Mouse (Mus musculus): ENCODE results near the gene Olfr705.
"Not testable (repeated sequence)": the region's sequence is repeated elsewhere in the genome, so short reads cannot be mapped to it uniquely, and the experiment has no call there.

The Olfr705 gene

DNA sequence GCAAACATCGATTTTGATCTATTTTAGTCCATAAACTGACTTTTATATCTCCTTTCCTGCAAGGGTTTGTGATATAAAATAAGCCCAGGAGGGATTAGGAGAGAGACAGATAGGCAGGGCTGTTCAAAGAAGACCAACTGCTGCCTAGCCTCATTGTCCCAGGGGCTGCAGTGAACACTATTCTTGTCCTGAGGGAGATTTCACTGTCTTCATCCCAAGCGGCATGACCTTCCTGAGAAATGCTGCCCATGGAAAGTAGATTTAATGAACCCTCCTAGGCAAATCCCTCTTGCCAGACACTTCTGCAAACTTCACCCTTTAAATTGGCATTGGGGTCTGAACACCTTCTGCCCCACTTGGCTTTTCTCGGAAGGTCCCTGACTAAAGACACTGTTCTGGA is at the start of gene Olfr705:
Gene Olfr705, minus strand, starts transcription at position 101 of the 400 bp plus-strand sequence.
- no peak for DNase-seq (ENCODE audit: low read depth)

DNA sequence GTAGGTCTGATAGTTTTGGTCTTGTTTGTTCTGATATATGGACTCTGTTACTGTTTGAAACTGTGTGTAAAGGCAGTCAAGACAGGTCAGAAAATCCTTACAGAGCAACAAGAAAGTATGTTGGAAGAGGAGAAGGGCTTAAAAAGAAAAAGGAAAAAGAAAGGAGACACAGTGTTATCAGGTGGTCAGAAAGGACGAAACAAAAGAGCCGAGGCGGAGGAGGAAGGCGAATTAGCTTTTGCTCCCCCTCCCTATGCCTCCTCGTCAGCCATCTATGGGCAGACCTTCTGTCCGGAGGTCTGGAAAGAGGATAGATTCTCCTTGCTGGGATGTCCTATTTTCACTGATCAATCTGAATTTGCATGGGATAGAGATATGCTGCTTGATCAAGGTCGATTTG is 44.3 kb upstream of the Olfr705 start:
- DNase-seq (ENCODE audit: low read depth) = not testable (repeated sequence)

DNA sequence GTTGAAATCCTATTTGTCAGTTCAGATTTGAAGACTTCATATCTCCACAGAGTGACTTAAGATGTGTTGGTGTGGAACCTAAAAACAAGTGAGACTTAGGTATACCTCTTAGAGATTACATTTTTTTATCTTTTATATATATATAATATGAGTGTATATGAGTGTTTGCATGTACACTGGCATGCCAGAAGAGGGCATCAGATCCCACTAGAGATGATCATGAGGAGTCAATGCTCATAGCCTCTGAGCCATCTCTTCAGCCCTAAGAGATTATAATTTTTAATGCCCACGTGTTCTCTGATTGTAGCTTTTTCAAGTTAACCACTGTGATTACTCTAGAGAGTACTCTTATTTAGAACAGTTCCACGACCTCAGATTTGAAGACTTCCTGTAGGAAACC is 31.0 kb upstream of the Olfr705 start, which contains the start of gene Olfr1532-ps1:
Gene Olfr1532-ps1, plus strand, starts transcription at position 326 of the 400 bp plus-strand sequence.
- no peak for DNase-seq (ENCODE audit: low read depth)

DNA sequence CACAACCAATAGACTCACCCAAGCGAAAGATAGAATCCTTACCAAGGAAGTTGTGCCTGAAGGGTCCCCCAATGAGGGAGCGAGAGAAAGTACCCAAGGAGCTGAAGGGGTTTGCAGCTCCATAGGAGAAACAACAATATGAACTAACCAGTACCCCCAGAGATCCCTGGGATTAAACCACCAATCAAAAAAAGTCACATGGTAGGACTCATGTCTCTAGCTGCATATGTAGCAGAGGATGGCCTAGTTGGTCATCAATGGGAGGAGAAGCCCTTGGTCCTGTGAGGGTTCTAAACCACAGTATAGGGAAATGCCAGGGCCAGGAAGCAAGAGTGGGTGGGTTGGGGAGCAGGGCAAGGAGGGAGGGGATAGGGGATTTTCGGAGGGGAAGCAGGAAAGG is 24.4 kb upstream of the Olfr705 start, which contains the start of gene Olfr707:
Gene Olfr707, minus strand, starts transcription at position 101 of the 400 bp plus-strand sequence.
- not testable (repeated sequence) for DNase-seq (ENCODE audit: low read depth)

DNA sequence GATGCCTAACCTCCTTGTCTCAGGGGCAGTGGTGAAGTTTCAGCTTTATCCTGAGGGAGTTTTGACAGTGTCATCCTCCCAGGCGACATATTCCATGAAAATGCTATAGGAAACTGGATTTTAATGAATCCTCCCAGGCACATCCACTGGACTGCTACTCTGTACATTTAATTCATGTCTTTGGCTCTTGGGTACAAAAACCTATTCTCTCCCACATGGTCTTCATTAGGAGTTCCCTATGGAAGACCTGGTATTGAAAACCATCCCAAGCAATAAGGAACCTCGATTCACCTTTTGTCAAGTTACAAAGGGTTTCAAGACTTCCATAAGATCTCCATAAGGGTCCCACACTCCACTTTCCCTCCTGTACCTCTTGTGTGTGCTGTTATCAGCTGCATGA is 11.4 kb upstream of the Olfr705 start, which contains the start of gene Olfr706:
Gene Olfr706, minus strand, starts transcription at position 101 of the 400 bp plus-strand sequence.
- no peak for DNase-seq (ENCODE audit: low read depth)

DNA sequence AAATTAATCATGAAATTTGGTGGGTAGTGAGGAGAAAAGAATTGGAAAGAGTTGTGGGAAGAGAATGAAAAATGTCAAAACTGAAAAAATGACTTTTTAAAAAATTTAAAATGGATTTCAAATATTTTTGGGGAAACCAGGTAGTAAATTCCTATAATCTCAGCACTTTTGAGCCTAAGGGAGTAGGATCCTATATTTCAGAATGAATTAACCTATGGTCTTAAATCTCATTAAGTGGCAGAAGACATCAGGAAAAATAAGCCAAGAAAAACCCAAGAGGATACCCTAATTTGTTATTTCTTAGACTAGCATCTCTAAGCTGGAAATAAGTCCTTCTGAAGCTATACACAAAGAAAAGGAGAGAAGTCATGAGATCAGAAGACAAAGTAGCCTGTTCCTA is 13.8 kb downstream of the Olfr705 start, which contains the start of gene Olfr704:
Gene Olfr704, plus strand, starts transcription at position 301 of the 400 bp plus-strand sequence.
- no peak for DNase-seq (ENCODE audit: low read depth)

DNA sequence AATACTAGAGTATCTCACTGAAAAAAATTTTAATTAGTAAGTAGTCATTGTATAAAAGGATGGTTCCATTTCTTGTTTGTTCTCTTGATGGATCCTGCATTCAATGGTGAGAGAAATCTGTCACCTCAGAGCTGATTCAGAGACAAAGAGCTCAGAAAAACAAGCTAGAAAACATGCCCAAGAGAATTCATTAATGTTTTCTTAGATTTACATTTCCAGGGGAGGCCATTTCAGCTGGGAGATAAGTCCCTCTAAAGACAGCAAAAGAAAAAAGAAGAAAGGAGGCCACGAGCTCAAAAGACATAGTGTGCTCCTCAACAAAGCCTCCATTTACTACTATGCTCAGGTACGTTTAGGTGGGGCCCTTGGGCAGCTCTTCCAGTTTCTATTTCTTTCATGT is 33.6 kb downstream of the Olfr705 start, which contains the start of gene Olfr703:
Gene Olfr703, plus strand, starts transcription at position 301 of the 400 bp plus-strand sequence.
- DNase-seq (ENCODE audit: low read depth) = no peak

DNA sequence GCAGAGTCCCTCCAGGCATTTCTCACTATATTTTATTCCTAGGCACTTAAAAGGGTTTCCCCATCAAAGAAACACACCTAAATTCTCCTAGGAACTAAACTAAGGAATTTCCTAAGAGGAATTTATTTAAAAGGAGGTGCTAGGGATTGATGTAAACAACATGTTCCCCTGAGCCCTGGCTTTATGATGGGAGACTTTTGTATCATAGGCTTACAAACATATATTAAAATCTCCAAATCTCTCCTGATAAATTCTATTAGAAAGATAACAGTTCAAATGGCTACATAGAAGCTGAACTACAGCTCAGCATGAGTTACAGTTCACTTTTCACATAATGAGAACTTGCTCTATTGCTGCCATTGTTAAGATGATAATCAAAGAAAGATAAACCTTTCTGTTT is 42.9 kb downstream of the Olfr705 start, which contains the start of gene Olfr702:
Gene Olfr702, minus strand, starts transcription at position 101 of the 400 bp plus-strand sequence.
- DNase-seq (ENCODE audit: low read depth) = no peak
